Mouse (Mus musculus) stomach, postnatal 0 days (tissue): Measurements from ENCODE around the gene Bcl9l. TPM values are rescaled to one million over a fixed set of nuclear protein-coding genes. Genes with fewer than 3 reads are reported as not detected.

ENCODE experiments used
- ATAC-seq: fragments of 200-750 bp; cut with Nextera tagmentation; 2 replicates; pipeline ENCODE4 v1.8.0; 2017; ENCODE audit not compliant: low FRiP score, low TSS enrichment
- DNase-seq: peaks from one replicate; pipeline ENCODE4 v3.0.0-alpha.2; 2016; ENCODE audit warnings: low spot score
- H3K27ac ChIP-seq: fragments of 300-500 bp; sonication (generic); replicated peaks from 2 replicates; pipeline ENCODE4 v1.5.1; 2014; ENCODE audit warnings: mild to moderate bottlenecking, control low read depth
- H3K27me3 ChIP-seq: fragments of 300-500 bp; sonication (generic); 2 replicates; pipeline ENCODE4 v1.6.1; 2014; ENCODE audit warnings: low read length; ENCODE audit not compliant: control insufficient read depth, insufficient read depth
- H3K36me3 ChIP-seq: fragments of 300-500 bp; sonication (generic); 2 replicates; pipeline ENCODE4 v1.6.1; 2014; ENCODE audit warnings: low read length, mixed read lengths; ENCODE audit not compliant: control insufficient read depth, insufficient read depth
- H3K4me1 ChIP-seq: fragments of 300-500 bp; sonication (generic); replicated peaks from 2 replicates; pipeline ENCODE4 v1.6.1; 2014; ENCODE audit warnings: antibody characterized with exemption; ENCODE audit not compliant: control insufficient read depth, insufficient read depth
- H3K4me2 ChIP-seq: fragments of 300-500 bp; sonication (generic); replicated peaks from 2 replicates; pipeline ENCODE4 v1.6.1; 2014; ENCODE audit warnings: low read depth, mild to moderate bottlenecking, control low read depth, moderate library complexity
- H3K4me3 ChIP-seq: fragments of 300-500 bp; sonication (generic); 2 replicates; pipeline ENCODE4 v1.5.1; 2014; ENCODE audit warnings: low read depth, low read length, control low read depth
- H3K9ac ChIP-seq: fragments of 300-500 bp; sonication (generic); 2 replicates; pipeline ENCODE4 v1.6.1; 2014; ENCODE audit warnings: mild to moderate bottlenecking, low read length, control low read depth, mixed read lengths
- H3K9me3 ChIP-seq: fragments of 300-500 bp; sonication (generic); 2 replicates; pipeline ENCODE4 v1.6.1; 2016; ENCODE audit warnings: low read length; ENCODE audit not compliant: control insufficient read depth
- CTCF ChIP-seq: IDR thresholded peaks from 2 replicates; pipeline ENCODE4 v1.5.1; 2016; ENCODE audit warnings: antibody characterized with exemption, low read depth, mild to moderate bottlenecking, moderate library complexity
- EP300 ChIP-seq: optimal IDR thresholded peaks from 2 replicates; pipeline ENCODE3; 2016; ENCODE audit warnings: antibody characterized with exemption
- WGBS: fragments of 180-500 bp; shearing (Covaris S2); extraction: QIAGEN DNeasy Blood & Tissue Kit; methylation state at CpG from one replicate; pipeline ENCODE4 v1.1.7; 2014; 5-methylcytosine and 5-hydroxymethylcytosine counted together
- polyA plus RNA-seq: library from polyadenylated mRNA; unstranded; fragments of >200 nt; fragmentation: Nextera tagmentation; extraction: Ambion mirVana; gene quantifications from 2 replicates; pipeline ENCODE4 v1.2.1, GENCODE M21; 2015

Bcl9l gene
- polyA plus RNA-seq, 1 experiment from 2014 or later, result 5.2 TPM

DNA sequence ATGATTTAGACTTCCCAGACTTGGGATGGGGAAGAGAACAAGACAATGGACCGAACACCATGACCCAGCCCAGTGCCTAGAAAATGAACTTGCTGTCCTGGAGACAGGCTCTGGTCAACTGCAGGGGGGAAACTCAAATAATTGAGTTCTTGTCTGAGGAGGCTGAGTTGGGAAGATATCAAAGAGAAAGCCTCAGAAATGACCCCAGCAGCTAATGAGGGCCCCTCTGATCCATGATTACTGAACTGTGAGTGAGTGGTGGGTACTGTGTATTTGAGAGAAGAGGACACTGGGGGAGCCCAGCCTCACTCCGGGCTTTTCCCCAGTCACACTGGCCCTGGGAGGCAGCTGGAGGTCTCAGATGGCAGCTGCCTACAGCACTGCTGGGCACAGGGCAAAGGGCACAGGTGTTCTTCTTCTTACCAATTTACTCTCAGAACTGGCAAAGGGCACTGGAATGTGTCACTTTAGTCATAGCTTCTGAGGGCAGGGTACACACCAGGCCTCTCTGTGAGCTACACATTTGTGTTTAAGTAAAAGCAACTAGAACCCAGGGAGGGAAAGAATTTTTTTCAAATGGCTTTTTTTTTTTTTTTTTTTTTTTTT, 57.3 kb downstream of the Bcl9l start:
- ATAC-seq (no peak), DNase-seq (no peak)
- H3K4me1 ChIP-seq, result no peaks in the 10 kb centered on the region
- no peak overlapping the region for H3K4me3 ChIP-seq
- no peak overlapping the region for H3K9ac ChIP-seq
- no peak overlapping the region for H3K4me2 ChIP-seq
- no peak for TF ChIP-seq EP300
- WGBS, result 70% methylated on average over 2 of the region's 2 CpGs
- no peaks in the 10 kb centered on the region for H3K36me3 ChIP-seq
- no peaks in the 10 kb centered on the region for H3K9me3 ChIP-seq
- H3K27ac ChIP-seq, result no peak overlapping the region
- no peaks in the 10 kb centered on the region for H3K27me3 ChIP-seq

- Histone ChIP-seq H3K4me3 (no peak overlapping the region), H3K4me1 (no peaks in the 10 kb centered on the region), H3K27me3 (no peaks in the 10 kb centered on the region), H3K4me2 (no peak overlapping the region), H3K9me3 (no peaks in the 10 kb centered on the region), H3K27ac (no peak overlapping the region), H3K36me3 (no peaks in the 10 kb centered on the region), H3K9ac (no peak overlapping the region)
- ATAC-seq (no peak), DNase-seq (no peak)
- TF ChIP-seq CTCF (no peak), EP300 (no peak)
- WGBS, result 79% methylated on average over 3 of the region's 3 CpGs
Measured at GRCm38 (mm10) chr9:44540676-44541075, 58.1 kb downstream of the Bcl9l start.

DNA sequence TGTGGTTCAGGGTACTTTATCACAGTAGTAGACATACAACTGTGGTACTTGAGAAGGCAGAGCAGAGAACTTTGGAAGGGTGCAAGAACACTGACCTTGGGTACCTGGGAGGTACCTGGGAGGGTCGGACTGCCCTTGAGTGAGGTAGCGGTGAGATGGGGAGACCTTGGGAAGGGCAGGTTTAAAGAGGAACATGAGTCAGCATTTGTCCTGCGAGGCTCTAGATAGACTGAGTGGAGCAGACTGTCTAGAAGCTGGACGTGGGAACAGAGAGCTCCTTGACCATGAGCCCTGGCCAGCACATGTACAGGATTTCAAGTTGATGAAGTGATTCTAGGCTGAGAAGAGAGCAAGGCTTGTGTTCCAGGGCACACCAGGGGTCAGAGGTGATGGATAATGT, 59.7 kb downstream of the Bcl9l start:
- 77% methylated on average over 4 of the region's 4 CpGs for WGBS
- H3K27me3 ChIP-seq, result no peaks in the 10 kb centered on the region
- no peak overlapping the region for H3K4me3 ChIP-seq
- ATAC-seq, result no peak
- no peak for TF ChIP-seq CTCF
- TF ChIP-seq EP300, result no peak
- no peaks in the 10 kb centered on the region for H3K36me3 ChIP-seq
- DNase-seq, result no peak
- H3K27ac ChIP-seq, result no peak overlapping the region
- no peak overlapping the region for H3K9ac ChIP-seq
- no peak overlapping the region for H3K4me2 ChIP-seq
- no peaks in the 10 kb centered on the region for H3K4me1 ChIP-seq
- H3K9me3 ChIP-seq, result no peaks in the 10 kb centered on the region

DNA sequence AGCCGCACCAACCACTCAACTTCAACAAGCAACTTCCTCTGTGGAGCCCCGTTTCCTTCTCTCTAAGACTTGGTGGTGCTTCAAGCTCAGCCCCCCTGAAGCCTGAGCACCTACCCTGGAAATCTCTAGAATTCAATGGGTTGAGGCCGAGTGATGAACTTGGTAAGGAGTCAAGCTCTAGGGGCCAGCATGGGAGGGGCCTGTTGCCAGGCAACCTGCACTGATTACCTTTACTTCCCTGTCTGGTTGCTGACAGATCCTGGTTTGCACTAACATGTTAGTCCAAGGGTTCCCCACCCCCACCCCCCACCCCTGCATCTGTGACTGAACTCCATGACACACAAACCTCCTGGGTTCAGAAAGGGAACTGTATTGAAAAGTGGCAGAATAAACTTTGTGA, 62.4 kb downstream of the Bcl9l start:
- H3K9ac ChIP-seq, result no peak overlapping the region
- ATAC-seq, result no peak

GRCm38 (mm10) chr9:44548412-44549152, 66.0 kb downstream of the Bcl9l start:
- no peak overlapping the region for H3K4me3 ChIP-seq
- no peaks in the 10 kb centered on the region for H3K27me3 ChIP-seq
- no peaks in the 10 kb centered on the region for H3K4me1 ChIP-seq
- no peaks in the 10 kb centered on the region for H3K9me3 ChIP-seq
- no peak overlapping the region for H3K27ac ChIP-seq
- 86% methylated on average over 8 of the region's 8 CpGs for WGBS
- no peak for TF ChIP-seq CTCF
- DNase-seq (no peak), ATAC-seq (no peak)
- H3K4me2 ChIP-seq, result no peak overlapping the region
- H3K9ac ChIP-seq, result no peak overlapping the region
- no peaks in the 10 kb centered on the region for H3K36me3 ChIP-seq

More for the DNA sequence above, 62.4 kb downstream of the Bcl9l start:
- no peak overlapping the region for H3K4me2 ChIP-seq
- TF ChIP-seq CTCF, result no peak
- no peak for TF ChIP-seq EP300
- no peak overlapping the region for H3K4me3 ChIP-seq
- H3K36me3 ChIP-seq, result no peaks in the 10 kb centered on the region
- 77% methylated on average over 3 of the region's 3 CpGs for WGBS
- no peak overlapping the region for H3K27ac ChIP-seq
- DNase-seq, result peak; percentile 60
- no peaks in the 10 kb centered on the region for H3K9me3 ChIP-seq
- no peaks in the 10 kb centered on the region for H3K27me3 ChIP-seq
- H3K4me1 ChIP-seq, result no peaks in the 10 kb centered on the region

- Histone ChIP-seq H3K27ac (no peak overlapping the region), H3K27me3 (no peaks in the 10 kb centered on the region), H3K36me3 (no peaks in the 10 kb centered on the region), H3K9me3 (no peaks in the 10 kb centered on the region), H3K4me1 (no peaks in the 10 kb centered on the region), H3K4me3 (no peak overlapping the region), H3K9ac (no peak overlapping the region), H3K4me2 (no peak overlapping the region)
- DNase-seq, result no peak
- no peak for ATAC-seq
- TF ChIP-seq EP300 (no peak), CTCF (no peak)
- 83% methylated on average over 10 of the region's 10 CpGs for WGBS
Measured at GRCm38 (mm10) chr9:44551138-44551537, 68.5 kb downstream of the Bcl9l start.
